Mouse (Mus musculus): ENCODE data around the gene Itga9. TPM values are rescaled to one million over a fixed set of nuclear protein-coding genes. Genes with fewer than 3 reads are reported as not detected.
A peak's percentile ranks its signal among the peaks of the same experiment; 100 is the strongest.

Itga9 gene
- polyA plus RNA-seq, 1 experiment from 2014 or later: 3.7 TPM

DNA sequence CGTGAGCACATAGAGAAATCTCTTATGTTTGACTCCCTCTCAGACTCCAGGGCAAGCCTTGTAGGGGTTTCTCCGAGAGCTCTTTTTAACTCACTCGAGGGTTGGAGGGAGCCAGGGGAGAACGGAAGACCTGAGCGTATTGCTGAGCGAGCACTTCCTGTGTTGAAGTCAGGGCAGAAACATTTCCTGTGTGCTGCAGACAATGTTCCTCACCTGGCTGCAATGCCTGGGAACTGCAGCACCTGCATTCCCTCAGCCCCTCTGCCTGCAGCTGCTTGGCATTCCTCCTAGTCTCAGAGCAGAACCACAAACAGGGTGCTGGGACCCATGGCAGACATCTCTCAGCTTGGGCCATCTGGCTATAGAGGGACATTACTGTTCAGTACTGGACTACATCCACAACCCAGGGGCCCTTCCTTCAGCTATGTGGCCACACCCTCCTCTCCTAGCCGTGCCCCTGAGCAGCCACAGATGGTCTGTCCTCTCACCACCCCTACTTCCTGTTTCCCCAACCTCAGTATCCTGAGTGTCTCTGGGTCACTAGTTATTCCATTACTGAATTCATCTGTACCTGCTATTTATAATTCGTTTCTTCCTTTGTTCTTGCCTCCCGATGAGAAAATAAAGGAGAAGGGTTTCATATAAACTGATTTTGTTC is 109.6 kb downstream of the Itga9 start:
- no peaks in the 10 kb centered on the region for H3K27me3 ChIP-seq (replicated peaks; ENCODE audit: control insufficient read depth, insufficient read depth, low read length)
- H3K9ac ChIP-seq (ENCODE audit: low read depth, low read length): no peak overlapping the region
- whole genome bisulfite sequencing: 69% methylated on average over 9 of the region's 9 CpGs
- ATAC-seq: peak; percentile 18; the same call in 1 of the 2 replicates
- H3K36me3 ChIP-seq (ENCODE audit: control insufficient read depth, insufficient read depth, low read length): no peaks in the 10 kb centered on the region
- H3K4me2 ChIP-seq (ENCODE audit: low read depth, low read length): no peak overlapping the region
- H3K4me1 ChIP-seq (ENCODE audit: control insufficient read depth, insufficient read depth, low read length): peaks cover 27% of the 10 kb centered on the region
- no peak overlapping the region; the same call in 1 of the 2 replicates for H3K27ac ChIP-seq (ENCODE audit: low read length)
- peaks cover 4% of the 10 kb centered on the region; the same call in 1 of the 2 replicates for H3K9me3 ChIP-seq (ENCODE audit: control insufficient read depth, low read length)
- no peak overlapping the region for H3K4me3 ChIP-seq (ENCODE audit: low read length)

DNA sequence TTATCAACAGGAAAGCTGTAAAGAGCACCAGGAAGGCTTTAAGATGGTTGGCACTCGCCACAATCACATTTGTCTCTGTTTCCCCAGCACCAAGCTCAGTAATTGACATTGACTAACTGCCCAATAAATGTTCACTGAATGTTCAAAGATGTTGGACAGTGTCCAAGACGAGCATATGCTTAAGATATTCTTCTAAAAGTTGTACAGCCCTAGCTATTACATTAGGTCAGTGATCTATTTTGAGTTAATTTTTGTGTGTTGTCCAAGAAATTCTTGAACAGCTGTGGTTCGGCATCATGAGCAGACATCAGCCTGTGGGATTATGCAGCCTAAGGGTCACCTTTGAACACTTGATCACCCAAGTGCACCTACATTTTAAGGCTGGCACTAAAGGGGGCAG is 110.9 kb downstream of the Itga9 start:
- no peak overlapping the region for H3K9ac ChIP-seq (ENCODE audit: low read depth, low read length)
- H3K27me3 ChIP-seq (replicated peaks; ENCODE audit: control insufficient read depth, insufficient read depth, low read length): no peaks in the 10 kb centered on the region
- peaks cover 4% of the 10 kb centered on the region; the same call in 1 of the 2 replicates for H3K9me3 ChIP-seq (ENCODE audit: control insufficient read depth, low read length)
- WGBS: 39% methylated on average over 3 of the region's 3 CpGs
- no peaks in the 10 kb centered on the region for H3K36me3 ChIP-seq (ENCODE audit: control insufficient read depth, insufficient read depth, low read length)
- H3K4me3 ChIP-seq (ENCODE audit: low read length): no peak overlapping the region
- H3K4me2 ChIP-seq (ENCODE audit: low read depth, low read length): no peak overlapping the region
- H3K4me1 ChIP-seq (ENCODE audit: control insufficient read depth, insufficient read depth, low read length): peaks cover 27% of the 10 kb centered on the region
- H3K27ac ChIP-seq (ENCODE audit: low read length): 0 out of 2 replicates have a peak overlapping the region, but pooled peaks have one; percentile 9
- no peak for ATAC-seq

DNA sequence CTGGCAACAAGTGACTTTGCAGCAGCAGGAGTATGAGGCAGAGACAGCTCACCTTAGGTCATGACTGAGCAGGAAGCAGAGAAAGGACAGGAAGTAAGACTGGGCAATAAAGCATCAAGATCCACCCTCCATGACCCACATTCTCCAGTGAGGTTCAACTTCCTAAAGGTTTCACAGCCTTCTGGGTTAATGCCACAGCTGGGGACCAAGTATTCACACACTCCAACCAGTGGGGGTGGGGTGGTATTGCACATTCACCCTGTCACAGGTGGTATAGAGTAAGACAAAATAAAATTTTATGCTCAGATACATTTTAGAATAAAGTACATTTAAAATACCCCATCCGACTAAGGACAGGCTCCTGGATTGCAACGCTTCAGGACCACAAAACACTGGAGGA is 112.0 kb downstream of the Itga9 start:
- Histone ChIP-seq H3K27ac (ENCODE audit: low read length) (no peak overlapping the region), H3K4me3 (ENCODE audit: low read length) (no peak overlapping the region), H3K36me3 (ENCODE audit: control insufficient read depth, insufficient read depth, low read length) (no peaks in the 10 kb centered on the region), H3K9ac (ENCODE audit: low read depth, low read length) (no peak overlapping the region), H3K4me1 (ENCODE audit: control insufficient read depth, insufficient read depth, low read length) (peaks cover 18% of the 10 kb centered on the region), H3K4me2 (ENCODE audit: low read depth, low read length) (no peak overlapping the region), H3K9me3 (ENCODE audit: control insufficient read depth, low read length) (peaks cover 4% of the 10 kb centered on the region; the same call in 1 of the 2 replicates), H3K27me3 (replicated peaks; ENCODE audit: control insufficient read depth, insufficient read depth, low read length) (no peaks in the 10 kb centered on the region)
- WGBS: 77% methylated on average over 2 of the region's 2 CpGs
- no peak for ATAC-seq

GRCm38 (mm10) chr9:118721056-118721455 is 114.6 kb downstream of the Itga9 start:
- Histone ChIP-seq H3K4me3 (ENCODE audit: low read length) (no peak overlapping the region), H3K27me3 (replicated peaks; ENCODE audit: control insufficient read depth, insufficient read depth, low read length) (no peaks in the 10 kb centered on the region), H3K4me2 (ENCODE audit: low read depth, low read length) (no peak overlapping the region), H3K9ac (ENCODE audit: low read depth, low read length) (no peak overlapping the region), H3K27ac (ENCODE audit: low read length) (no peak overlapping the region), H3K4me1 (ENCODE audit: control insufficient read depth, insufficient read depth, low read length) (peaks cover 10% of the 10 kb centered on the region), H3K9me3 (ENCODE audit: control insufficient read depth, low read length) (peaks cover 4% of the 10 kb centered on the region; the same call in 1 of the 2 replicates), H3K36me3 (ENCODE audit: control insufficient read depth, insufficient read depth, low read length) (no peaks in the 10 kb centered on the region)
- WGBS: 93% methylated on average over 6 of the region's 6 CpGs
- ATAC-seq: no peak

DNA sequence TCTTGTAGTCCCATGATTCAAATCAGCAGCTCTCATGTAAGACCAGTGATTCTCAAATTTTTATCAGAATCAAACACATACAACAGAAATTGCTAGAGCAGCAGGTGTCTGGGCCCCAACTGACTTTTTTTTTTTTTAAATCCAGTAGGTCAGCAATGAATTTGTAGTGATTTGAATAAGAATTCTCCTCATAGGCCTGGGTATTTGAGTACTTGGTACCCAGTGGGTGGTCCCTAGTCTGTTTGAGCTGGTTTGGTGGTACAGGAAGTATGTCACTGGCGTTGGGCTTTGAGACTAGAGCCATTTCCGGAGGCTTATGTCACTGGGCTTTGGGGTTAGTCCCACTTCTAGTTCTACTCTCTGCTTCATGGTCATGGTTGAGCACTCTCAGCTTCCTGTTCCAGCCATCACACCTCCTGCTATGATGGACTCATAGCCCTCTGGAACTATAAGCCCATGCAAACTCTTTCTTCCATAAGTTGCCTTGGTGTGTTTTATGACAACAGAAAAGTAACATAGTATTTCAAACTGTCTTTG is 116.4 kb downstream of the Itga9 start:
- no peaks in the 10 kb centered on the region for H3K36me3 ChIP-seq (ENCODE audit: control insufficient read depth, insufficient read depth, low read length)
- 98% methylated on average over 2 of the region's 2 CpGs for WGBS
- H3K4me3 ChIP-seq (ENCODE audit: low read length): no peak overlapping the region
- 0 out of 2 replicates have a peak, but pooled peaks cover 7% of the 10 kb centered on the region for H3K4me1 ChIP-seq (ENCODE audit: control insufficient read depth, insufficient read depth, low read length)
- H3K4me2 ChIP-seq (ENCODE audit: low read depth, low read length): no peak overlapping the region
- H3K9ac ChIP-seq (ENCODE audit: low read depth, low read length): no peak overlapping the region
- H3K9me3 ChIP-seq (ENCODE audit: control insufficient read depth, low read length): no peaks in the 10 kb centered on the region
- no peak for ATAC-seq
- H3K27ac ChIP-seq (ENCODE audit: low read length): no peak overlapping the region
- no peaks in the 10 kb centered on the region for H3K27me3 ChIP-seq (replicated peaks; ENCODE audit: control insufficient read depth, insufficient read depth, low read length)

GRCm38 (mm10) chr9:118725128-118725527 is 118.6 kb downstream of the Itga9 start:
- Histone ChIP-seq H3K36me3 (ENCODE audit: control insufficient read depth, insufficient read depth, low read length) (no peaks in the 10 kb centered on the region), H3K4me1 (ENCODE audit: control insufficient read depth, insufficient read depth, low read length) (no peaks in the 10 kb centered on the region), H3K4me2 (ENCODE audit: low read depth, low read length) (no peak overlapping the region), H3K9ac (ENCODE audit: low read depth, low read length) (no peak overlapping the region), H3K4me3 (ENCODE audit: low read length) (no peak overlapping the region), H3K27ac (ENCODE audit: low read length) (no peak overlapping the region), H3K9me3 (ENCODE audit: control insufficient read depth, low read length) (no peaks in the 10 kb centered on the region), H3K27me3 (replicated peaks; ENCODE audit: control insufficient read depth, insufficient read depth, low read length) (no peaks in the 10 kb centered on the region)
- ATAC-seq: no peak
- 69% methylated on average over 9 of the region's 9 CpGs for WGBS

- H3K9ac ChIP-seq (ENCODE audit: low read depth, low read length): no peak overlapping the region
- no peak overlapping the region for H3K4me3 ChIP-seq (ENCODE audit: low read length)
- no peak for ATAC-seq
- no peaks in the 10 kb centered on the region for H3K36me3 ChIP-seq (ENCODE audit: control insufficient read depth, insufficient read depth, low read length)
- H3K27ac ChIP-seq (ENCODE audit: low read length): no peak overlapping the region
- WGBS: 90% methylated on average over 4 of the region's 4 CpGs
- H3K27me3 ChIP-seq (replicated peaks; ENCODE audit: control insufficient read depth, insufficient read depth, low read length): no peaks in the 10 kb centered on the region
- no peaks in the 10 kb centered on the region for H3K9me3 ChIP-seq (ENCODE audit: control insufficient read depth, low read length)
- peaks cover 9% of the 10 kb centered on the region for H3K4me1 ChIP-seq (ENCODE audit: control insufficient read depth, insufficient read depth, low read length)
- no peak overlapping the region for H3K4me2 ChIP-seq (ENCODE audit: low read depth, low read length)
Measured at GRCm38 (mm10) chr9:118726550-118726949, 120.1 kb downstream of the Itga9 start.

DNA sequence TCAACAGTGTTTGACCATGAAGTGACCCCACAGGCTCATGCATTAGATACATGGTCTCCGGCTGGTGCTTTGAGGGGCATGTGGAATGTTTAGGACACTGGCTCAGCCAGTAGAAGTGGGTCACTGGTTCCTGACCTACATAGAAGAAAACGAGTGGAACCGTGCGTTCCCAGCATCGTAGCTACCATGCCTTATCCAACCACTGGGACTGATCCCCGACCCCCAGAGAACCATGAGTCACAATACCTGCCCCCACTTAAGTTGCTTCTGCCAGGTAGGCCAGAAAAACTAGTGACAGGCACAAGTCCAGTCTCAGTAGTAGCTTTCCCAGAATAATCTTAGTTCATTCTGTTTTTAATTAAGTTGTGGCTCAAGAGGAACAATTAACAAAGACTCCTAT is 121.8 kb downstream of the Itga9 start:
- Histone ChIP-seq H3K4me2 (ENCODE audit: low read depth, low read length) (no peak overlapping the region), H3K27ac (ENCODE audit: low read length) (no peak overlapping the region), H3K4me1 (ENCODE audit: control insufficient read depth, insufficient read depth, low read length) (peaks cover 9% of the 10 kb centered on the region), H3K27me3 (replicated peaks; ENCODE audit: control insufficient read depth, insufficient read depth, low read length) (no peaks in the 10 kb centered on the region), H3K9me3 (ENCODE audit: control insufficient read depth, low read length) (no peaks in the 10 kb centered on the region), H3K9ac (ENCODE audit: low read depth, low read length) (no peak overlapping the region), H3K4me3 (ENCODE audit: low read length) (no peak overlapping the region), H3K36me3 (ENCODE audit: control insufficient read depth, insufficient read depth, low read length) (no peaks in the 10 kb centered on the region)
- 85% methylated on average over 6 of the region's 6 CpGs for WGBS
- no peak for ATAC-seq

DNA sequence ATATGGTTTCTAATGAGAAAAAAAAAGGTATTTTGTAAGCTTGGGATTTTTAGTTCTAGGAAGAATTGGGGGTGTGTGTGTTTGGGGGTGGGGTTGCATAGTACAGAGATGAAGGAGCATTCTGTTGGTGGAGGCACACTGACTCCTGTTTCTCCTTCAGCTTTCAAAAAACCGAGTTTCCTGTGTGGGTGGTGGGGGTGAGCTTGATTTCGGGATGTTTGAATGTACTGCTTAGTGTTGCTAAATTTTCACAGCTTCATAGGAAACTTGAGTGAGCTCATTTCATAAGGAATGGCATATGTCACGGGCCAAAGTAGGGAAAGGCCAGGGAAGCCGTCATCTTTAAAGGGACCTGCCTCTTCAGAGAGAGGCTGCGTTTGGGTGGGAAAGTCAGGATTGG is 122.5 kb downstream of the Itga9 start:
- Histone ChIP-seq H3K27ac (ENCODE audit: low read length) (no peak overlapping the region), H3K27me3 (replicated peaks; ENCODE audit: control insufficient read depth, insufficient read depth, low read length) (no peaks in the 10 kb centered on the region), H3K4me1 (ENCODE audit: control insufficient read depth, insufficient read depth, low read length) (peaks cover 9% of the 10 kb centered on the region), H3K36me3 (ENCODE audit: control insufficient read depth, insufficient read depth, low read length) (no peaks in the 10 kb centered on the region), H3K9me3 (ENCODE audit: control insufficient read depth, low read length) (no peaks in the 10 kb centered on the region), H3K9ac (ENCODE audit: low read depth, low read length) (no peak overlapping the region), H3K4me3 (ENCODE audit: low read length) (no peak overlapping the region), H3K4me2 (ENCODE audit: low read depth, low read length) (no peak overlapping the region)
- WGBS: 84% methylated on average over 5 of the region's 5 CpGs
- no peak for ATAC-seq
